ENCODE assay signal across 15 mouse cellular contexts in genomic region chr10:116463753-116464345, GRCm38 (mm10). TPM values are rescaled to one million over a fixed set of nuclear protein-coding genes. Genes with fewer than 3 reads are reported as not detected.
DNase-seq lines count a peak whose midpoint lies in the region; ATAC-seq and TF ChIP-seq lines count a peak whose summit lies in the region.
"Had no signal": no experiment of that assay in that cellular context is flagged by ENCODE, and none has a peak within 500 bp of the region (broad histone marks: within the 10 kb centered on the region; RNA-seq: fewer than 3 reads in every experiment).

No protein-coding gene starts in this region.

- H3K27me3 ChIP-seq in E14TG2a.4 (ENCODE audit: insufficient read depth, low read length): no peaks in the 10 kb centered on the region
- H3K27me3 ChIP-seq: liver, embryonic 15.5 days; neural tube, embryonic 15.5 days had no signal

- no peaks in the 10 kb centered on the region for H3K36me3 ChIP-seq in E14TG2a.4 (ENCODE audit: insufficient read depth, low read length)
- H3K36me3 ChIP-seq: liver, embryonic 15.5 days had no signal

- ATAC-seq in common myeloid progenitor, adult 5-6 weeks (replicated peaks; ENCODE audit: low read depth, poor library complexity, severe bottlenecking): peak; percentile 63
- no peak for ATAC-seq in cerebellum, adult (ENCODE audit: insufficient number of reproducible peaks, low FRiP score, low TSS enrichment)

- no peak overlapping the region for H3K27ac ChIP-seq in layer of hippocampus, adult 2 months
- H3K27ac ChIP-seq: liver, embryonic 15.5 days; neural tube, embryonic 15.5 days had no signal

- no peaks in the 10 kb centered on the region for H3K9me3 ChIP-seq in E14TG2a.4 (ENCODE audit: low read length)
- H3K9me3 ChIP-seq: liver, embryonic 15.5 days; neural tube, embryonic 15.5 days had no signal

- DNase-seq in layer of hippocampus, adult 2 months (ENCODE audit: low spot score in 2 of 2): no peak
- no peak for DNase-seq in layer of hippocampus, adult 8-10 months (ENCODE audit: low spot score in 2 of 2)
- peak; percentile 71 for DNase-seq in 416B (ENCODE audit: low read depth)
- DNase-seq in spleen, adult 12 weeks (ENCODE audit: low spot score): no peak
- no peak for DNase-seq in ovary, postnatal 36 days (ENCODE audit: low spot score)
- DNase-seq: cerebellum, adult 9-11 months; heart, postnatal 36 days; kidney, postnatal 4 days; right cerebral cortex, postnatal 14 days had no signal

- TF ChIP-seq CTCF in layer of hippocampus, adult 2 months (conservative IDR thresholded peaks at IDR 0.05): peak; percentile 19
- TF ChIP-seq CTCF in E14TG2a.4 (conservative IDR thresholded peaks at IDR 0.05; ENCODE audit: low read length): peak; percentile 22; the same call in 1 of the 2 replicates

- peaks cover 13% of the 10 kb centered on the region for H3K4me1 ChIP-seq in E14TG2a.4 (replicated peaks; ENCODE audit: low read depth, low read length)
- H3K4me1 ChIP-seq: liver, embryonic 15.5 days; neural tube, embryonic 15.5 days had no signal

- H3K4me3 ChIP-seq in layer of hippocampus, adult 2 months: no peak overlapping the region
- no peak overlapping the region for H3K4me3 ChIP-seq in E14TG2a.4 (replicated peaks; ENCODE audit: low read length)
- H3K4me3 ChIP-seq: liver, embryonic 15.5 days; neural tube, embryonic 15.5 days had no signal

RNA-seq across cellular contexts. Expression of gene Kcnmb4, which starts 9.8 kb away (rescaled TPM):
- 10 to 100 TPM; 73.2 to 78.4 TPM for total RNA-seq in layer of hippocampus, adult 2 months (2021)
- total RNA-seq in layer of hippocampus, adult 8-10 months (2022): 10 to 100 TPM; 60.0 to 68.5 (median 66.1) TPM
- total RNA-seq in common myeloid progenitor, adult 5-6 weeks (2017): 0.09 TPM in 1 of 2 replicates, not detected in the other
- total RNA-seq: megakaryocyte, adult 5-6 weeks had no signal

Comparison
In these comparisons a context has a peak if more than half of its experiments do, and no peak if none do; other contexts are left out.
1. RNA of gene Kcnmb4, which starts 9.8 kb away (total RNA-seq): 73.2 to 78.4 TPM in layer of hippocampus, adult 2 months and 60.0 to 68.5 TPM in layer of hippocampus, adult 8-10 months; 0.09 TPM in common myeloid progenitor, adult 5-6 weeks; every median in the first group is over 10 times any median in the second.